Mouse (Mus musculus): ENCODE results near the gene Thbs1. TPM values are rescaled to one million over a fixed set of nuclear protein-coding genes. Genes with fewer than 3 reads are reported as not detected.

The Thbs1 gene
- polyA plus RNA-seq, 1 experiment from 2014 or later = 26.5 TPM

- Histone ChIP-seq H3K4me3 (ENCODE audit: control insufficient read depth in 1 of 2, insufficient read depth in 1 of 2, low read depth in 1 of 2, low read length in 2 of 2) (no peak overlapping the region), H3K4me1 (ENCODE audit: control insufficient read depth in 2 of 2, insufficient read depth in 2 of 2, low read length in 2 of 2) (peaks cover 14 to 23% of the 10 kb centered on the region in 2 experiments), H3K27ac (replicated peaks in 1 of 2; ENCODE audit: control insufficient read depth in 1 of 2, insufficient read depth in 1 of 2, low read depth in 2 of 2, low read length in 2 of 2) (peak overlapping the region; percentile 40 to 52; a peak in 3 of 4 replicates), H3K36me3 (ENCODE audit: control insufficient read depth, insufficient read depth, low read length) (no peaks in the 10 kb centered on the region), H3K27me3 (ENCODE audit: control insufficient read depth, insufficient read depth, low read length) (no peaks in the 10 kb centered on the region), H3K9me3 (ENCODE audit: control insufficient read depth, low read length) (no peaks in the 10 kb centered on the region), H3K4me2 (ENCODE audit: low read length) (peak overlapping the region; percentile 1; the same call in 1 of the 2 replicates), H3K9ac (ENCODE audit: low read length) (no peak overlapping the region)
- WGBS = 37% methylated on average over 12 of the region's 12 CpGs
- ATAC-seq (ENCODE audit: insufficient number of reproducible peaks, insufficient read depth, low FRiP score, low read depth) = peak; percentile 77
Observed at GRCm38 (mm10) chr2:118149855-118150563, 38.3 kb downstream of the Thbs1 start.

- Histone ChIP-seq H3K4me3 (ENCODE audit: control insufficient read depth in 1 of 2, insufficient read depth in 1 of 2, low read depth in 1 of 2, low read length in 2 of 2) (no peak overlapping the region), H3K27me3 (ENCODE audit: control insufficient read depth, insufficient read depth, low read length) (no peaks in the 10 kb centered on the region), H3K9ac (ENCODE audit: low read length) (no peak overlapping the region), H3K27ac (replicated peaks in 1 of 2; ENCODE audit: control insufficient read depth in 1 of 2, insufficient read depth in 1 of 2, low read depth in 2 of 2, low read length in 2 of 2) (no peak overlapping the region), H3K4me2 (ENCODE audit: low read length) (no peak overlapping the region), H3K4me1 (ENCODE audit: control insufficient read depth in 2 of 2, insufficient read depth in 2 of 2, low read length in 2 of 2) (peaks cover 5 to 18% of the 10 kb centered on the region in 2 experiments; a peak in 3 of 4 replicates), H3K36me3 (ENCODE audit: control insufficient read depth, insufficient read depth, low read length) (no peaks in the 10 kb centered on the region), H3K9me3 (ENCODE audit: control insufficient read depth, low read length) (no peaks in the 10 kb centered on the region)
- WGBS = 85% methylated on average over 3 of the region's 3 CpGs
- ATAC-seq (ENCODE audit: insufficient number of reproducible peaks, insufficient read depth, low FRiP score, low read depth) = no peak
Observed at GRCm38 (mm10) chr2:118158095-118158494, 46.4 kb downstream of the Thbs1 start.

- H3K9me3 ChIP-seq (ENCODE audit: control insufficient read depth, low read length) = no peaks in the 10 kb centered on the region
- H3K4me2 ChIP-seq (ENCODE audit: low read length) = no peak overlapping the region
- H3K4me1 ChIP-seq (ENCODE audit: control insufficient read depth in 2 of 2, insufficient read depth in 2 of 2, low read length in 2 of 2) = peaks cover 5 to 18% of the 10 kb centered on the region in 2 experiments; a peak in 3 of 4 replicates
- no peak overlapping the region for H3K27ac ChIP-seq (replicated peaks in 1 of 2; ENCODE audit: control insufficient read depth in 1 of 2, insufficient read depth in 1 of 2, low read depth in 2 of 2, low read length in 2 of 2)
- no peak overlapping the region for H3K4me3 ChIP-seq (ENCODE audit: control insufficient read depth in 1 of 2, insufficient read depth in 1 of 2, low read depth in 1 of 2, low read length in 2 of 2)
- no peaks in the 10 kb centered on the region for H3K27me3 ChIP-seq (ENCODE audit: control insufficient read depth, insufficient read depth, low read length)
- no peak overlapping the region for H3K9ac ChIP-seq (ENCODE audit: low read length)
- no peaks in the 10 kb centered on the region for H3K36me3 ChIP-seq (ENCODE audit: control insufficient read depth, insufficient read depth, low read length)
- ATAC-seq (ENCODE audit: insufficient number of reproducible peaks, insufficient read depth, low FRiP score, low read depth) = no peak
- 52% methylated on average over 6 of the region's 6 CpGs for WGBS
Observed at GRCm38 (mm10) chr2:118159126-118159525, 47.5 kb downstream of the Thbs1 start.

GRCm38 (mm10) chr2:118160547-118160946 is 48.9 kb downstream of the Thbs1 start:
- H3K9ac ChIP-seq (ENCODE audit: low read length) = no peak overlapping the region
- no peaks in the 10 kb centered on the region for H3K27me3 ChIP-seq (ENCODE audit: control insufficient read depth, insufficient read depth, low read length)
- ATAC-seq (ENCODE audit: insufficient number of reproducible peaks, insufficient read depth, low FRiP score, low read depth) = no peak
- H3K4me1 ChIP-seq (ENCODE audit: control insufficient read depth in 2 of 2, insufficient read depth in 2 of 2, low read length in 2 of 2) = peaks cover 5 to 18% of the 10 kb centered on the region in 2 experiments; a peak in 3 of 4 replicates
- 28% methylated on average over 6 of the region's 6 CpGs for WGBS
- no peak overlapping the region for H3K4me2 ChIP-seq (ENCODE audit: low read length)
- H3K36me3 ChIP-seq (ENCODE audit: control insufficient read depth, insufficient read depth, low read length) = no peaks in the 10 kb centered on the region
- no peak overlapping the region for H3K27ac ChIP-seq (replicated peaks in 1 of 2; ENCODE audit: control insufficient read depth in 1 of 2, insufficient read depth in 1 of 2, low read depth in 2 of 2, low read length in 2 of 2)
- no peaks in the 10 kb centered on the region for H3K9me3 ChIP-seq (ENCODE audit: control insufficient read depth, low read length)
- H3K4me3 ChIP-seq (ENCODE audit: control insufficient read depth in 1 of 2, insufficient read depth in 1 of 2, low read depth in 1 of 2, low read length in 2 of 2) = no peak overlapping the region

GRCm38 (mm10) chr2:118160991-118161390 is 49.3 kb downstream of the Thbs1 start:
- Histone ChIP-seq H3K4me1 (ENCODE audit: control insufficient read depth in 2 of 2, insufficient read depth in 2 of 2, low read length in 2 of 2) (peaks cover 5 to 18% of the 10 kb centered on the region in 2 experiments; a peak in 3 of 4 replicates), H3K27me3 (ENCODE audit: control insufficient read depth, insufficient read depth, low read length) (no peaks in the 10 kb centered on the region), H3K36me3 (ENCODE audit: control insufficient read depth, insufficient read depth, low read length) (no peaks in the 10 kb centered on the region), H3K9me3 (ENCODE audit: control insufficient read depth, low read length) (no peaks in the 10 kb centered on the region), H3K27ac (replicated peaks in 1 of 2; ENCODE audit: control insufficient read depth in 1 of 2, insufficient read depth in 1 of 2, low read depth in 2 of 2, low read length in 2 of 2) (no peak overlapping the region), H3K9ac (ENCODE audit: low read length) (no peak overlapping the region), H3K4me3 (ENCODE audit: control insufficient read depth in 1 of 2, insufficient read depth in 1 of 2, low read depth in 1 of 2, low read length in 2 of 2) (no peak overlapping the region), H3K4me2 (ENCODE audit: low read length) (no peak overlapping the region)
- 84% methylated on average over 2 of the region's 2 CpGs for WGBS
- no peak for ATAC-seq (ENCODE audit: insufficient number of reproducible peaks, insufficient read depth, low FRiP score, low read depth)

GRCm38 (mm10) chr2:118162486-118162885 is 50.8 kb downstream of the Thbs1 start:
- no peak overlapping the region for H3K4me3 ChIP-seq (ENCODE audit: control insufficient read depth in 1 of 2, insufficient read depth in 1 of 2, low read depth in 1 of 2, low read length in 2 of 2)
- no peak overlapping the region for H3K27ac ChIP-seq (replicated peaks in 1 of 2; ENCODE audit: control insufficient read depth in 1 of 2, insufficient read depth in 1 of 2, low read depth in 2 of 2, low read length in 2 of 2)
- H3K4me2 ChIP-seq (ENCODE audit: low read length) = no peak overlapping the region
- 71% methylated on average over 5 of the region's 5 CpGs for WGBS
- no peak overlapping the region for H3K9ac ChIP-seq (ENCODE audit: low read length)
- no peaks in the 10 kb centered on the region for H3K27me3 ChIP-seq (ENCODE audit: control insufficient read depth, insufficient read depth, low read length)
- no peaks in the 10 kb centered on the region for H3K9me3 ChIP-seq (ENCODE audit: control insufficient read depth, low read length)
- ATAC-seq (ENCODE audit: insufficient number of reproducible peaks, insufficient read depth, low FRiP score, low read depth) = no peak
- H3K4me1 ChIP-seq (ENCODE audit: control insufficient read depth in 2 of 2, insufficient read depth in 2 of 2, low read length in 2 of 2) = peaks cover 5 to 18% of the 10 kb centered on the region in 2 experiments; a peak in 3 of 4 replicates
- no peaks in the 10 kb centered on the region for H3K36me3 ChIP-seq (ENCODE audit: control insufficient read depth, insufficient read depth, low read length)

GRCm38 (mm10) chr2:118164137-118164536 is 52.5 kb downstream of the Thbs1 start:
- WGBS = 87% methylated on average over 6 of the region's 6 CpGs
- Histone ChIP-seq H3K9me3 (ENCODE audit: control insufficient read depth, low read length) (no peaks in the 10 kb centered on the region), H3K4me2 (ENCODE audit: low read length) (no peak overlapping the region), H3K27ac (replicated peaks in 1 of 2; ENCODE audit: control insufficient read depth in 1 of 2, insufficient read depth in 1 of 2, low read depth in 2 of 2, low read length in 2 of 2) (no peak overlapping the region), H3K27me3 (ENCODE audit: control insufficient read depth, insufficient read depth, low read length) (no peaks in the 10 kb centered on the region), H3K9ac (ENCODE audit: low read length) (no peak overlapping the region), H3K4me3 (ENCODE audit: control insufficient read depth in 1 of 2, insufficient read depth in 1 of 2, low read depth in 1 of 2, low read length in 2 of 2) (no peak overlapping the region), H3K4me1 (ENCODE audit: control insufficient read depth in 2 of 2, insufficient read depth in 2 of 2, low read length in 2 of 2) (peaks cover 5 to 18% of the 10 kb centered on the region in 2 experiments; a peak in 3 of 4 replicates), H3K36me3 (ENCODE audit: control insufficient read depth, insufficient read depth, low read length) (no peaks in the 10 kb centered on the region)
- no peak for ATAC-seq (ENCODE audit: insufficient number of reproducible peaks, insufficient read depth, low FRiP score, low read depth)
